Mouse (Mus musculus): Measurements from ENCODE around the gene Pum2. TPM values are rescaled to one million over a fixed set of nuclear protein-coding genes. Genes with fewer than 3 reads are reported as not detected.

Gene Pum2
- polyA plus RNA-seq, 1 experiment from 2014 or later = 43.5 TPM

DNA sequence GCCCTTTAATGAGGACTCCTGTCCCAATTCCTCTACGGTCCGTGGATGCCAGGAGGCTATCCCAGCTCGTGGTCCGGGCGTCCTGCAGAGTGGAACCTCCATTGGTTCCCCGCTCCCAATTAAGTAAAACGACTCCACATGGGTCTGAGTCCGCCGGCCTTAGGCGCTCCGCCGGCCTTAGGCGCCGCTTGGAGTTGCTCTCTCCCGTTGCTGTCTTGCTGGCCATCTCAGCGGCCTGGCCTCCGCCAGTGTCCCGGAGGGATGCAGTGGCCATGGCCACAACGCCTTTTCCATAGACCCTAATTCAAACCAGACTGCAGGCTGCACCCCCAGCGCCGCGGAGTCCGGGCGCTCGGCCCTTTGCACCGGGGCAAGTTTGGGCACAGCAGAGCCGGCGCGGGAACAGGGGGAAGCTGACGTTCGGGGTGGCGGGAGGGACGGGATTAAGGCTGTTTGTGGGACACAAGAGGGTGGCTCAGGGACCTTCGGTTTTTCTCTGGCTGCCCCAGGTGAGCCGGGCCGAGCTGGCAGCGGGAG lies 98.0 kb downstream of the Pum2 start:
- H3K36me3 ChIP-seq = no peaks in the 10 kb centered on the region
- H3K27me3 ChIP-seq (replicated peaks) = no peaks in the 10 kb centered on the region
- under 1% methylated on average over 37 of the region's 37 CpGs for WGBS
- peak overlapping the region; percentile 85 for H3K4me2 ChIP-seq (replicated peaks)
- peak; percentile 5 for ATAC-seq
- H3K4me1 ChIP-seq (replicated peaks) = peaks cover 24% of the 10 kb centered on the region
- H3K9me3 ChIP-seq = no peaks in the 10 kb centered on the region
- H3K9ac ChIP-seq = peak overlapping the region; percentile 85
- peak overlapping the region; percentile 81 for H3K27ac ChIP-seq
- H3K4me3 ChIP-seq (replicated peaks) = peak overlapping the region; percentile 84

DNA sequence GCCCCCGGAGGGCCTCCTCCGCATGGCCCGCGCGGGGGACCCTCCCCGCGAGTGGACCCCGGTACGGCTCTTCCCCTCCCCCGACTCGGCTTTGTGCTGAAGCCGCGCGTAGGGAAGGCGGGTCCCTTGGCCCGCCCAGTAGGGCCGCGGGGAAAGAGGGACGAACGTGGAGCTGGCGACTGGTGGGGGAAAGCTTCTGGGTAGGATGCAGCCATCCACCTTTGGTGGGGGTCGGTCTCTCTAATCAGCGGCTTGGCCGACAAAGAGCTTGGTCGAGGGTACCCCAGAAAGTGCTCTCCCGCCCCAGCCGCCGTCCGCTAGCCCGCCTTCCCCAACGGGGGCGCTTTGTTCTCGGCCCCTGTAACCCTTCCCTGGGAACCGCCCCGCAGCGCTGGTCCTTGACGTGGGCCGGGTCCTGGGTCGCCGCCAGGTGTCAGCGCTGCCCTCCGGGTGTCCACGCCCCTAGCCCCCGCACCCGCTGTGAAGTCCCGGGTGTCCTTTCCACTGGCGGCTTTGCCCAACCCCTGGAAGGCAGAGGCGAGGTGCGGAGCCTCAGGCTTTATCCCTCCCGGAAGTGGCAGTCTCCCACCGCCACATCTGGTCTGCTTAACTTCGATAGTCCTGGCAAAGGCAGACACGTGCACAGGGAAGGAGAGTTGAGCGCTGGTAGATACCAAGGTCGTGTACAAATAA lies 98.7 kb downstream of the Pum2 start:
- peak overlapping the region; percentile 85 for H3K4me2 ChIP-seq (replicated peaks)
- peak overlapping the region; percentile 84 for H3K4me3 ChIP-seq (replicated peaks)
- under 1% methylated on average over 52 of the region's 55 CpGs for WGBS
- H3K36me3 ChIP-seq = no peaks in the 10 kb centered on the region
- H3K27ac ChIP-seq = peak overlapping the region; percentile 81
- H3K27me3 ChIP-seq (replicated peaks) = no peaks in the 10 kb centered on the region
- no peaks in the 10 kb centered on the region for H3K9me3 ChIP-seq
- peak overlapping the region; percentile 85 for H3K9ac ChIP-seq
- peak; percentile 53 for ATAC-seq
- peaks cover 30% of the 10 kb centered on the region for H3K4me1 ChIP-seq (replicated peaks)

DNA sequence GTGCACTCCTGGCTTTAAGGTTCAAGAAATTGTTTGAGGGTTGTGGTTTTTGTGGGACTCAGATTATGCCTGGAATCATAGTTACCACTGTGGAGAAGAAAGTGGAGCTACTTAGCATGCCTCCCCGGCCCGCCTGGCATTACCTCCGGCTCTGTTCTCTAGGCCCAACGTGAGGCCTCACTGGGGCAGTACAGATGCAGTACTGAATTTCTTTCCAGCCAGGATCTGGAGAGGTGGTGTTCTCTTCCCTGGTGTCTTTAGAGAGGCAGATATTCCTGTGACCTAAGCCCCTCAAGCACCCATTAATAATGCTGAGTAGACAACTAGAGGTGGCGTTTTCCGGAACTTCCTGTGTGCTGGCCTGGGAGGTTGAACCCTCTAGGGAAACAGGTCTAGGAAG lies 99.4 kb downstream of the Pum2 start:
- Histone ChIP-seq H3K9me3 (no peaks in the 10 kb centered on the region), H3K4me1 (replicated peaks) (peaks cover 36% of the 10 kb centered on the region), H3K4me3 (replicated peaks) (peak overlapping the region; percentile 84), H3K36me3 (no peaks in the 10 kb centered on the region), H3K27me3 (replicated peaks) (no peaks in the 10 kb centered on the region), H3K9ac (peak overlapping the region; percentile 85), H3K4me2 (replicated peaks) (peak overlapping the region; percentile 85), H3K27ac (peak overlapping the region; percentile 81; the same call in 1 of the 2 replicates)
- 30% methylated on average over 6 of the region's 6 CpGs for WGBS
- ATAC-seq = no peak

DNA sequence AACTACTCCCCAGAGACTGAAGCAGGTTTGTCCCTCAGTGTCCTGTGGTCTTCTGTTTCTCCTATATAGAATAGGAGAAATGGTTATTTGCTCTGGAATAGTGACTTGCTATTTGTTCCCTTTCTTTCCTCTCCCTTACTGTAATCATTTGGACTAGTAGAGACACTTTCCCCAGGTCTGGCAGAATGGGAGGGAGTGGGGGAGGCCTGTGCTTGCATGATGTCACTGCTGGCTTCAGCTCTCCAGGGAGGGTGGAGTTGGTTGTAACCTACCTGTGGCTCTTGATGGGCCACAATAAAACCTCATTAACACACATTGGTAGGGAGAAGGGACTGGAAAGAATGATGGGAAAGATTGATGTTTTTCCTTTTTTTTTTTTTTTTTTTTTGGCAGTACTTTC lies 100.2 kb downstream of the Pum2 start:
- Histone ChIP-seq H3K4me2 (replicated peaks) (peak overlapping the region; percentile 85), H3K4me1 (replicated peaks) (peaks cover 39% of the 10 kb centered on the region), H3K9ac (no peak overlapping the region), H3K36me3 (no peaks in the 10 kb centered on the region), H3K4me3 (replicated peaks) (no peak overlapping the region), H3K9me3 (no peaks in the 10 kb centered on the region), H3K27ac (no peak overlapping the region), H3K27me3 (replicated peaks) (no peaks in the 10 kb centered on the region)
- no peak for ATAC-seq

DNA sequence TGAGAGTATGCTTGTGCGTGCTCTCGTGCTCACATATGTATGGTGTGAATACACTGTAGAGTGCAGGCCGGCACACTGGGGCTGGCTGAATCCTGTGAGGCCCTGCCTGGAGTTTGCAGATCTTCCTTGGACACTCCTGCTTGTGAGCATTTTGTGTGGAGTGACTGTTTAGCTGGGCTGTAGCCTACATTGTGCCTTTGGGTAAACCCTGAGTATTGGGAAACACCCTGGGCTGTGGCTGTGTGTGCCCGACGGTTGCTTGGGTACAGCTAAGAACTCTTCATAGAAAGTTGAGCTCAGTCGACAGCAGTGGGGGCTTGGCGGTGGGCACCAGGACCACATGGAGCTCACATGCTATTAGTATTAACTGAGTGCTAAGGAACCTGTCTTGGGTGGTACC lies 102.3 kb downstream of the Pum2 start:
- Histone ChIP-seq H3K9ac (no peak overlapping the region), H3K4me2 (replicated peaks) (no peak overlapping the region)
- WGBS = 86% methylated on average over 7 of the region's 7 CpGs

DNA sequence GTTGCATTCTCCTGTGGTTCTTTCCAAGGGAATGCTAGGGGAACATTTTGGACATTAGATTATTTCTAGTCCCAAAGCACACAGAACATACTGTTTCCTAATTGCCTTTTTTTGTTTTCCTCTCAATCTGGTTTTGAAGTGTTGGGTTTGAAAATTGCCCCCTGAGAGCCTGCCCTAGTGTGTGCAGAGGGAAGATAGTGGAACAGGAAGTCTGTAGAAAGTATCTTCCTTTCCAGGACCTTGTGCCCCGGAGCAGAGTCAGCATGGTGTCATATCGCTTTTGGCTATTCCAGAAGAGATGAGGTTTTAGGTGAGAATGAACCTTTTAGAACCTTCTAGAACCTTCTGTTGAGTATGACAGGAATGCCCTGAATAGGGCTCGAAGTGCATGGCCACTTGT lies 102.8 kb downstream of the Pum2 start:
- no peak overlapping the region for H3K9ac ChIP-seq
- H3K27ac ChIP-seq = no peak overlapping the region
- no peak overlapping the region for H3K4me2 ChIP-seq (replicated peaks)
- no peaks in the 10 kb centered on the region for H3K27me3 ChIP-seq (replicated peaks)
- H3K4me1 ChIP-seq (replicated peaks) = peaks cover 63% of the 10 kb centered on the region
- WGBS = 78% methylated on average over 3 of the region's 3 CpGs
- H3K4me3 ChIP-seq (replicated peaks) = no peak overlapping the region
- H3K36me3 ChIP-seq = no peaks in the 10 kb centered on the region
- no peak for ATAC-seq
- no peaks in the 10 kb centered on the region for H3K9me3 ChIP-seq

More for the DNA sequence above, 102.3 kb downstream of the Pum2 start:
- Histone ChIP-seq H3K4me1 (replicated peaks) (peaks cover 57% of the 10 kb centered on the region), H3K4me3 (replicated peaks) (no peak overlapping the region), H3K27ac (no peak overlapping the region), H3K36me3 (no peaks in the 10 kb centered on the region), H3K9me3 (no peaks in the 10 kb centered on the region), H3K27me3 (replicated peaks) (no peaks in the 10 kb centered on the region)
- no peak for ATAC-seq

DNA sequence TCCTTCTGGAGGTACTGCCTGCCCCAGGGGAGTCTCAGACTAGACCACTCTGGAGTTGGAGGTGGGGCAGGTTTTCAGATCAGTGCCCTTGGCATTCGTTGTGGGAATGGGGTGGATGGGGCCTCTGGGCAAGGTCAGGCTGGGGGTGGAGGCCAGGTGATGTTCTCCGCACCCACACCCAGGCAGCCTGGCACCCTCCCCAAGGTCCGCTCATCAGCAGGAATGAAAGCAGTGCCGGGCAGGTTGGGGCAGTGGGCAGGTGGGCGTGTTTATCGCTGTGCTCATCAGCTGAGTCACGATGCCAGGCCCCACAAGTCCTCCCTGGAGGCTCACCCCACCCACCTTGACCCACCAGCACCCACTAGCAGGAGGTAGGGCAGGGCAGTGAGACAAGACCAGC lies 104.2 kb downstream of the Pum2 start:
- Histone ChIP-seq H3K9ac (no peak overlapping the region), H3K9me3 (no peaks in the 10 kb centered on the region), H3K4me1 (replicated peaks) (peaks cover 66% of the 10 kb centered on the region), H3K4me3 (replicated peaks) (no peak overlapping the region), H3K36me3 (no peaks in the 10 kb centered on the region), H3K27ac (no peak overlapping the region), H3K27me3 (replicated peaks) (no peaks in the 10 kb centered on the region), H3K4me2 (replicated peaks) (no peak overlapping the region)
- ATAC-seq = no peak
- 68% methylated on average over 7 of the region's 7 CpGs for WGBS

DNA sequence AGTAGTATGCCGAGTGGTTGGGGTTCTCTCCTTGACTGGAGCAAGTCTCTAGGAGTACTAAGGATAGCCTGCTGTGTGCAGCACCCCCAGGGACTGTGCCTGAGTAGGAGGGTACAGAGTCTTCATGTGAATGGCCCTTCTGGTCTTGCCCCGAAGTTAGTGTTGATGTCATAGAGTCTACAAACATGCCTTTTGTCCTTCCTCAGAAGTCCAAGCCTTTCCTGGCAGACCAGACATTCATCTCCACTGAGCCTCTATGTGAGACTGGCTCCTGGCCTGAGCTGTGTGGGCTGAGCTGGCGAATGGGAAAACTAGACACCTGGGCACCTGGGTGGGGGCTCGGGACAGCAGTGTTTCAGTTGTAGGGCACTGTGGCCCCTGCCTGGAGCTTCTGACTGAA lies 105.9 kb downstream of the Pum2 start:
- Histone ChIP-seq H3K27me3 (replicated peaks) (no peaks in the 10 kb centered on the region), H3K27ac (peak overlapping the region; percentile 27; the same call in 1 of the 2 replicates), H3K4me3 (replicated peaks) (no peak overlapping the region), H3K36me3 (no peaks in the 10 kb centered on the region), H3K9me3 (no peaks in the 10 kb centered on the region), H3K4me1 (replicated peaks) (peaks cover 69% of the 10 kb centered on the region), H3K4me2 (replicated peaks) (no peak overlapping the region; the same call in 1 of the 2 replicates), H3K9ac (no peak overlapping the region)
- 69% methylated on average over 4 of the region's 4 CpGs for WGBS
- ATAC-seq = peak; percentile 29

DNA sequence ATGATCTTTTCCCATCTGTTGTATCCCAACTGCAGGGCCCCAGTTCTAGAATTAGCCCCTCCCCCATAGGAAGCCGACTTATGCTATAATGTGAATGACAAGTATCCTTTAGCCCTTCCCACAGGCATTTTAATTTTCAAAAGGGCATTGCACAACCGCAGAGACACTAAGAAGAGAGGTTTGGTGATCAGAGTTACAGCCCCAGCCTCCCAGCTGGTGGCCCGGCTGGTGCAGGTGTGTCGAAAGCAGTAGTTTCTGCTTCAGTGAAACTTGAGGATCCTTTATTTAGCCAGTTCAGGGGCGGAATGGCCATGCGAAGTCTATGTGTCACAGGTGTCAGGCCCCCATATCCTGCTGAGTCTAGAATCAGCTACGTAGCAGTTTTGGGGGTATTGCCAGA lies 107.2 kb downstream of the Pum2 start:
- WGBS = 79% methylated on average over 7 of the region's 7 CpGs
- H3K4me1 ChIP-seq (replicated peaks) = peaks cover 62% of the 10 kb centered on the region

DNA sequence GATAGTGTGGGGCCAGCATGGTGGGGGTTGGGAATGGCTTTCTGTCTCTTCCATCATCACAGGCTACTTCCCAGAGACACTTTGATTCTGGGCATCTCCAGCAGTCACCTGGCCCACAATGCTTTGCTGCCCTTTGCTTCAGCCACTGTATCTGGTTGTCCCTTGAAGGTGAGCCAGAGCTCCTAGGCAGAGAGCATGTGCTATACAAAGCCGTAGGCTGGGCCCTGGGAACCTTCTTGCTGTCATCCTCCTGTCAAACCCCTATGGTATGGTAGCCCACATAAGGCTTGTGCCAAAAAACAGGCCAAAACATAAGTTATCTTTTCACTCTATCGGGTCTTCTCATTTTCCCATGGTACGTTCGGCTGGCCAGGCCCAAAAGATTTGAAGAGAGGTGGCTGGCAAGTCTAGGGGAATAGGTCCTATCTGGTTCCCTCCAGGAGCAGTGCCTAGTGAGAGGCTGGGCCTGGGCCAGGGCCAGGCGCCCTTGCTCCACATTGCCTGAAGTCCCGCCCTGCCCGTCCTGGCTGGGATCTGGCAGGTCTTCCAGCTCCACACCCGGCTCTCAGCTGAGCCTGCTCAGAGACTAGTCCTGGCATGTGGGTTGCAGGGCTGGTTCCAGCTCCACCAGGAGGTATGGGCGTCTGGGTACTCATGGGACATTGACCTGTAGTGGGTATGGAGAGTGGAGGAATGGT lies 107.9 kb downstream of the Pum2 start:
- Histone ChIP-seq H3K9ac (no peak overlapping the region), H3K4me1 (replicated peaks) (peaks cover 68% of the 10 kb centered on the region), H3K4me3 (replicated peaks) (no peak overlapping the region), H3K27ac (no peak overlapping the region), H3K27me3 (replicated peaks) (no peaks in the 10 kb centered on the region), H3K36me3 (no peaks in the 10 kb centered on the region), H3K9me3 (no peaks in the 10 kb centered on the region), H3K4me2 (replicated peaks) (no peak overlapping the region)
- WGBS = 69% methylated on average over 9 of the region's 9 CpGs
- peak; percentile 48 for ATAC-seq

More for the DNA sequence above, 107.2 kb downstream of the Pum2 start:
- Histone ChIP-seq H3K4me2 (replicated peaks) (no peak overlapping the region), H3K9me3 (no peaks in the 10 kb centered on the region), H3K9ac (no peak overlapping the region), H3K36me3 (no peaks in the 10 kb centered on the region), H3K27ac (no peak overlapping the region), H3K27me3 (replicated peaks) (no peaks in the 10 kb centered on the region), H3K4me3 (replicated peaks) (no peak overlapping the region)
- no peak for ATAC-seq

DNA sequence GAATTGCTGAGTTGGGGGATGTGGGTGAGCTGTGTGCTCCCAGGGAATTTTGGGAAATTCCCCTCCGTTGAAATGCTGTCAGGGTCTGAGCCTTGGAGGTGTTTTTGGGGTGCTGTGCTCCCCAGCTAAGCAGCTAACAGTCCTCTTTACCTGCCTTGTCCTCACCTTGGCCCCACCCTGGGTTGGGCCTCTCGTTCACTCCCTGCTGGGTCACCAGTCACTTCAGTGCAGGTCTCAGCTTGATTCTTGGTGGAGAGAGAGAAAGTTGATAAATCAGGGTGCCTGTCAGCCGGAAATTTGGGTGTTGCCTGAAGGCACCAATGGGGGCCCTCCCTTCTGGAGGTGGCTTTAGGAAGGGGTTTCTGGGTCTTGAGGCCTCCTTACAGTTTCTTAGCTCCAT lies 108.6 kb downstream of the Pum2 start:
- Histone ChIP-seq H3K9ac (no peak overlapping the region), H3K4me1 (replicated peaks) (peaks cover 64% of the 10 kb centered on the region), H3K9me3 (no peaks in the 10 kb centered on the region), H3K36me3 (no peaks in the 10 kb centered on the region), H3K4me2 (replicated peaks) (no peak overlapping the region), H3K4me3 (replicated peaks) (no peak overlapping the region), H3K27me3 (replicated peaks) (no peaks in the 10 kb centered on the region), H3K27ac (no peak overlapping the region)
- 71% methylated on average over 3 of the region's 3 CpGs for WGBS
- ATAC-seq = peak; percentile 46

DNA sequence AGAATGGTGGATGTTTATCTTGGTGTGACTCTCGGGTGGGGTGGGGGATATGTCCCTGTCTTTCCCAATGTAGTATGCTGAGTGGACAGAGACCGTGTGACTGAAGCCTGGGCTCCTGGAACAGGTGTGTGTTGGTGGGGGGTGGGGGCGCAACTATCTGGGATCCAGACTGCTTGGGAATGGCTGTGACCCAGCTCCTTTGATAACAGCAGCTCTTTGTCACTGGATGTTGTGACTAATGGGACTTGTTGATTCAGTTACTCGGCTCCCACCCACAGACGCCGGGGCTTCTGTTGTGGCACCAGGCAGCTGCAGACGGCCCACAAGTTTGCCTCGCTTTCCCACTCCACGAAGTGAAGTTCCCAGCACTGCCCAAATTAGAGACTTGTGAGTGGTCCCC lies 110.3 kb downstream of the Pum2 start:
- H3K4me3 ChIP-seq (replicated peaks) = no peak overlapping the region
- WGBS = 50% methylated on average over 9 of the region's 9 CpGs
- H3K27me3 ChIP-seq (replicated peaks) = no peaks in the 10 kb centered on the region
- H3K9ac ChIP-seq = no peak overlapping the region
- H3K4me1 ChIP-seq (replicated peaks) = peaks cover 55% of the 10 kb centered on the region
- no peak overlapping the region for H3K4me2 ChIP-seq (replicated peaks)
- H3K27ac ChIP-seq = no peak overlapping the region
- no peaks in the 10 kb centered on the region for H3K36me3 ChIP-seq
- ATAC-seq = no peak
- no peaks in the 10 kb centered on the region for H3K9me3 ChIP-seq
